Mouse (Mus musculus): ENCODE results near the gene Ap1b1.

DNA sequence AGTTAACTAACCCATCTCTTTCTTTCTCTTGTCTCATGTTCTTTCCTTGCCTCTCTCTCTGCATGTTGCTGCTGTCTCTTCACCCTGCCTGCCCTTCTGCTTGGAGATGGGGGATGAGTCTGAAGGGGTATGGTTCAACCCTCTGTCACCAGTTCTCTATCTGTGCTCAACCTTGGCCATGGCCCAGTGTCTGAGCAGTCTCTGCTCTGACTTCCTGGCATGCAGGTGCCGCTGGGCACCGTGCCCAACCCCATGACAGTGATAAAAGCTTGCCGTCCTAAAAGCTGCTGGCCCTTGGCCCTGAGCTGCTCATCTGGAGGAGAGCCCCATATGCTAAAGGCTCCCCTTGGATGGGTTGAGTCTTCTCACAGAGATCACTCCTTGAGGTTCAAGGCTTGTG, 46.5 kb downstream of the Ap1b1 start:
- TF ChIP-seq CTCF (IDR thresholded peaks at IDR 0.05; ENCODE audit: borderline replicate concordance, control insufficient read depth, extremely low read depth, insufficient read depth, low read length, poor library complexity), result no peak
- no peak for TF ChIP-seq POLR2A (IDR thresholded peaks at IDR 0.05; ENCODE audit: control insufficient read depth, extremely low read depth, insufficient read depth, low read length, poor library complexity)

Data from thymus, adult 2 months (tissue).